Mouse (Mus musculus) macrophage (primary cell): ENCODE measurements around the gene Tatdn2. TPM values are rescaled to one million over a fixed set of nuclear protein-coding genes. Genes with fewer than 3 reads are reported as not detected.
"Not testable (repeated sequence)": the region's sequence is repeated elsewhere in the genome, so short reads cannot be mapped to it uniquely, and the experiment has no call there.

Experiments
- H3K27ac ChIP-seq: fragments of 350-480 bp; formaldehyde crosslinking; 2 replicates; pipeline ENCODE4 v1.9.0; 2021
- H3K36me3 ChIP-seq: fragments of 350-480 bp; formaldehyde crosslinking; 2 replicates; pipeline ENCODE4 v1.9.0; 2021; ENCODE audit errors: inconsistent target
- H3K4me3 ChIP-seq: fragments of 350-480 bp; formaldehyde crosslinking; 2 replicates; pipeline ENCODE4 v1.9.0; 2021; ENCODE audit errors: inconsistent target
- H3K79me2 ChIP-seq: fragments of 350-480 bp; formaldehyde crosslinking; 2 replicates; pipeline ENCODE4 v1.9.0; 2021; ENCODE audit errors: inconsistent target
- WGBS: methylation state at CpG from one replicate; pipeline ENCODE4 v1.1.7; 2026; ENCODE audit warnings: inconsistent platforms; ENCODE audit not compliant: missing documents; 5-methylcytosine and 5-hydroxymethylcytosine counted together
- polyA plus RNA-seq: library from polyadenylated mRNA; stranded (reverse); fragments of 250-400 nt; gene quantifications from 3 replicates; pipeline ENCODE4 v1.2.4, GENCODE M21; 2018; ENCODE audit warnings: inconsistent platforms

Tatdn2 gene
- polyA plus RNA-seq, 1 experiment from 2014 or later: 53.5 TPM

GRCm38 (mm10) chr6:113713389-113713788 is 16.5 kb downstream of the Tatdn2 start:
- H3K79me2 ChIP-seq: peaks cover 77% of the 10 kb centered on the region
- H3K27ac ChIP-seq: peak overlapping the region; percentile 90
- H3K4me3 ChIP-seq: not testable (repeated sequence)
- WGBS: 85% methylated on average over 4 of the region's 5 CpGs
- peaks cover 53% of the 10 kb centered on the region for H3K36me3 ChIP-seq

GRCm38 (mm10) chr6:113714276-113714675 is 17.4 kb downstream of the Tatdn2 start:
- no peak overlapping the region for H3K4me3 ChIP-seq

GRCm38 (mm10) chr6:113714797-113715196 is 17.9 kb downstream of the Tatdn2 start:
- Histone ChIP-seq H3K4me3 (no peak overlapping the region), H3K36me3 (peaks cover 53% of the 10 kb centered on the region), H3K27ac (peak overlapping the region; percentile 90), H3K79me2 (peaks cover 77% of the 10 kb centered on the region)
- WGBS: 57% methylated on average over 1 of the region's 1 CpGs

More at GRCm38 (mm10) chr6:113714276-113714675, 17.4 kb downstream of the Tatdn2 start:
- H3K36me3 ChIP-seq: peaks cover 53% of the 10 kb centered on the region
- H3K27ac ChIP-seq: peak overlapping the region; percentile 90
- peaks cover 77% of the 10 kb centered on the region for H3K79me2 ChIP-seq
- 3% methylated on average over 2 of the region's 2 CpGs for WGBS

- Histone ChIP-seq H3K4me3 (no peak overlapping the region), H3K36me3 (peaks cover 55% of the 10 kb centered on the region), H3K79me2 (peaks cover 71% of the 10 kb centered on the region), H3K27ac (0 out of 2 replicates have a peak overlapping the region, but pooled peaks have one; percentile 15)
- WGBS: 84% methylated on average over 3 of the region's 3 CpGs
Measured at GRCm38 (mm10) chr6:113717541-113717940, 20.7 kb downstream of the Tatdn2 start.

- Histone ChIP-seq H3K27ac (0 out of 2 replicates have a peak within 1 kb of the TSS, but pooled peaks have one; percentile 1), H3K36me3 (peaks cover 73% of the 10 kb centered on the region), H3K79me2 (peaks cover 69% of the 10 kb centered on the region), H3K4me3 (no peak within 1 kb of the TSS)
- WGBS: 93% methylated on average over 3 of the region's 3 CpGs
Measured at GRCm38 (mm10) chr6:113719878-113720277, 23.0 kb downstream of the Tatdn2 start, which contains the start of gene Ghrl. TSS of gene Ghrl (minus strand) at chr6:113719880.

- peaks cover 57% of the 10 kb centered on the region for H3K79me2 ChIP-seq
- H3K36me3 ChIP-seq: peaks cover 73% of the 10 kb centered on the region
- H3K4me3 ChIP-seq: no peak overlapping the region
- H3K27ac ChIP-seq: no peak overlapping the region
- WGBS: 98% methylated on average over 4 of the region's 4 CpGs
Measured at GRCm38 (mm10) chr6:113721061-113721460, 24.2 kb downstream of the Tatdn2 start.

- no peak overlapping the region for H3K27ac ChIP-seq
- over 99% methylated on average over 7 of the region's 7 CpGs for WGBS
- peaks cover 88% of the 10 kb centered on the region for H3K36me3 ChIP-seq
- no peak overlapping the region for H3K4me3 ChIP-seq
- H3K79me2 ChIP-seq: peaks cover 35% of the 10 kb centered on the region; the same call in 1 of the 2 replicates
Measured at GRCm38 (mm10) chr6:113728181-113728580, 31.3 kb downstream of the Tatdn2 start.

- Histone ChIP-seq H3K27ac (no peak overlapping the region), H3K4me3 (no peak overlapping the region), H3K79me2 (peaks cover 52% of the 10 kb centered on the region; the same call in 1 of the 2 replicates), H3K36me3 (peaks cover 90% of the 10 kb centered on the region)
- WGBS: 97% methylated on average over 3 of the region's 3 CpGs
Measured at GRCm38 (mm10) chr6:113731296-113731695, 34.4 kb downstream of the Tatdn2 start.

- Histone ChIP-seq H3K27ac (no peak overlapping the region), H3K4me3 (no peak overlapping the region), H3K36me3 (peaks cover 51% of the 10 kb centered on the region), H3K79me2 (peaks cover 62% of the 10 kb centered on the region)
- 87% methylated on average over 9 of the region's 9 CpGs for WGBS
Measured at GRCm38 (mm10) chr6:113737318-113738046, 40.6 kb downstream of the Tatdn2 start.

GRCm38 (mm10) chr6:113740236-113741217 is 43.7 kb downstream of the Tatdn2 start, which contains the start of gene Sec13:
TSS of gene Sec13 (minus strand) at chr6:113740743.
- Histone ChIP-seq H3K27ac (peak within 1 kb of the TSS; percentile 73), H3K36me3 (peaks cover 29% of the 10 kb centered on the region), H3K4me3 (peak within 1 kb of the TSS; percentile 100), H3K79me2 (peaks cover 50% of the 10 kb centered on the region)
- WGBS: 7% methylated on average over 40 of the region's 41 CpGs

- Histone ChIP-seq H3K27ac (peak overlapping the region; percentile 73), H3K4me3 (no peak overlapping the region), H3K36me3 (peaks cover 20% of the 10 kb centered on the region), H3K79me2 (peaks cover 41% of the 10 kb centered on the region)
- 36% methylated on average over 2 of the region's 2 CpGs for WGBS
Measured at GRCm38 (mm10) chr6:113741425-113741824, 44.6 kb downstream of the Tatdn2 start.

- H3K27ac ChIP-seq: no peak overlapping the region
- 93% methylated on average over 1 of the region's 1 CpGs for WGBS
- H3K79me2 ChIP-seq: peaks cover 32% of the 10 kb centered on the region
- peaks cover 12% of the 10 kb centered on the region; the same call in 1 of the 2 replicates for H3K36me3 ChIP-seq
- H3K4me3 ChIP-seq: no peak overlapping the region
Measured at GRCm38 (mm10) chr6:113742321-113742720, 45.5 kb downstream of the Tatdn2 start.

GRCm38 (mm10) chr6:113743111-113743510 is 46.3 kb downstream of the Tatdn2 start:
- 20% methylated on average over 1 of the region's 1 CpGs for WGBS
- 0 out of 2 replicates have a peak, but pooled peaks cover 4% of the 10 kb centered on the region for H3K36me3 ChIP-seq
- no peak overlapping the region for H3K27ac ChIP-seq
- H3K79me2 ChIP-seq: peaks cover 25% of the 10 kb centered on the region
- H3K4me3 ChIP-seq: no peak overlapping the region

GRCm38 (mm10) chr6:113745117-113745516 is 48.3 kb downstream of the Tatdn2 start:
- H3K36me3 ChIP-seq: no peaks in the 10 kb centered on the region
- no peak overlapping the region for H3K4me3 ChIP-seq
- H3K27ac ChIP-seq: no peak overlapping the region
- H3K79me2 ChIP-seq: peaks cover 4% of the 10 kb centered on the region
